8 mouse cellular contexts compared by ENCODE assay signal in genomic region chr5:143818949-143819348, GRCm38 (mm10). TPM values are rescaled to one million over a fixed set of nuclear protein-coding genes. Genes with fewer than 3 reads are reported as not detected.
A peak's percentile ranks its signal among the peaks of the same experiment; 100 is the strongest.
DNase-seq lines count a peak whose midpoint lies in the region; ATAC-seq and TF ChIP-seq lines count a peak whose summit lies in the region.

No protein-coding gene starts in this region.

- ATAC-seq in intestine, embryonic 15.5 days: no peak
- no peak for ATAC-seq in midbrain, postnatal 0 days (ENCODE audit: low FRiP score)

- H3K27me3 ChIP-seq in intestine, embryonic 15.5 days (replicated peaks): no peaks in the 10 kb centered on the region
- no peaks in the 10 kb centered on the region for H3K27me3 ChIP-seq in midbrain, postnatal 0 days (ENCODE audit: insufficient read depth, low read length)

- 72% methylated on average over 13 of the region's 13 CpGs for WGBS in intestine, embryonic 15.5 days
- 89% methylated on average over 13 of the region's 13 CpGs for whole genome bisulfite sequencing in midbrain, postnatal 0 days

- peak overlapping the region; percentile 7; the same call in 1 of the 2 replicates for H3K4me3 ChIP-seq in brown adipose tissue, adult 24 weeks (ENCODE audit: insufficient read depth, low read depth, low read length)
- H3K4me3 ChIP-seq in intestine, embryonic 15.5 days (replicated peaks): no peak overlapping the region
- peak overlapping the region; percentile 72; the same call in 1 of the 2 replicates for H3K4me3 ChIP-seq in midbrain, postnatal 0 days (ENCODE audit: low read depth, low read length)

- no peaks in the 10 kb centered on the region for H3K9me3 ChIP-seq in intestine, embryonic 15.5 days
- no peaks in the 10 kb centered on the region for H3K9me3 ChIP-seq in midbrain, postnatal 0 days (ENCODE audit: low read length)

- H3K9ac ChIP-seq in intestine, embryonic 15.5 days: no peak overlapping the region
- H3K9ac ChIP-seq in midbrain, postnatal 0 days (replicated peaks; ENCODE audit: low read length, poor library complexity, severe bottlenecking): no peak overlapping the region

- no peak overlapping the region for H3K27ac ChIP-seq in brown adipose tissue, adult 24 weeks (replicated peaks; ENCODE audit: low read depth, low read length)
- H3K27ac ChIP-seq in intestine, embryonic 15.5 days: no peak overlapping the region
- no peak overlapping the region for H3K27ac ChIP-seq in midbrain, postnatal 0 days (ENCODE audit: low read depth, low read length)

- TF ChIP-seq CTCF in midbrain, postnatal 0 days (IDR thresholded peaks at IDR 0.05): no peak

- DNase-seq in heart, adult 11 months: peak; percentile 43
- DNase-seq in heart, adult 9 months (ENCODE audit: low spot score in 2 of 2): no peak
- no peak for DNase-seq in midbrain, postnatal 0 days (ENCODE audit: low spot score)
- no peak for DNase-seq in cerebellum, adult 11 months
- DNase-seq in kidney, postnatal 14 days: no peak
- no peak for DNase-seq in ovary, postnatal 14 days (ENCODE audit: low spot score)

- peak overlapping the region; percentile 66; the same call in 1 of the 2 replicates for H3K4me2 ChIP-seq in intestine, embryonic 15.5 days (replicated peaks)
- H3K4me2 ChIP-seq in midbrain, postnatal 0 days (ENCODE audit: low read depth, low read length, poor library complexity, severe bottlenecking): peak overlapping the region; percentile 71

- H3K4me1 ChIP-seq in brown adipose tissue, adult 24 weeks (ENCODE audit: control insufficient read depth, insufficient read depth, insufficient read length, low read length): peaks cover 6% of the 10 kb centered on the region
- peaks cover 5% of the 10 kb centered on the region for H3K4me1 ChIP-seq in intestine, embryonic 15.5 days (replicated peaks)
- H3K4me1 ChIP-seq in midbrain, postnatal 0 days (ENCODE audit: insufficient read depth, low read length): no peaks in the 10 kb centered on the region

- H3K36me3 ChIP-seq in intestine, embryonic 15.5 days: no peaks in the 10 kb centered on the region
- no peaks in the 10 kb centered on the region for H3K36me3 ChIP-seq in midbrain, postnatal 0 days (ENCODE audit: insufficient read depth, low read length)

RNA-seq across cellular contexts. Expression of gene Eif2ak1, which starts 1.4 kb away (rescaled TPM):
- 20.0 and 20.1 TPM in 2 replicates for polyA plus RNA-seq in brown adipose tissue, adult 24 weeks (2012; ENCODE audit: insufficient read depth, insufficient read length, missing spikeins)
- 32.4 and 32.6 TPM in 2 replicates for polyA plus RNA-seq in intestine, embryonic 15.5 days (2015; fragmentation: Nextera tagmentation; extraction: Ambion mirVana)
- total RNA-seq in midbrain, postnatal 0 days (2014; rRNA removed): 24.9 and 28.8 TPM in 2 replicates
- polyA plus RNA-seq in midbrain, postnatal 0 days (2015; fragmentation: Nextera tagmentation; extraction: Ambion mirVana): 32.6 and 34.8 TPM in 2 replicates
